Mouse (Mus musculus): ENCODE results near the gene Opalin.

Gene Opalin

DNA sequence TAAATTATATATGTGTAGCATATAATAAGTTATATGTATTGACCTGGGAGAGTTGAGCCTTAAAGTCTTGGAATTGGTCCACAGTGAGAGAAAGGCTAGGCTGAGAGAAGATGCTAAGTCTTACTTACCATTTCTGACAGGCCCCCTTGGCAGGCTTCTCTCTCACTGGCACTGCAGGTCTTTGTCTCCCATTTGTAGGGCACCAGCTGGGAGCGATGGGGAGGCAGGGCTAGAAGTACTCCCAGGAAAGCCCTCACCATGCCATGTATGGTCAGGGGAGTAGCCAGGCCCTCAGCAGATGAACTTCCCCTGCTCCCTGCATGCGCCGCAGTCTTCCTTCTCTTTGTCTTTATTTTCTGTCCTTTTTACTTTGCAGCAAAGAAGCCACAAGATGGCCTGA lies at the start of gene Opalin:
TSS of gene Opalin (minus strand) at position 208 of the 400 bp plus-strand sequence.
- DNase-seq (ENCODE audit: low read depth, low spot score), result no peak

GRCm38 (mm10) chr19:41123009-41123408 lies 46.1 kb upstream of the Opalin start:
- DNase-seq (ENCODE audit: low read depth, low spot score), result no peak

GRCm38 (mm10) chr19:41119924-41120323 lies 43.0 kb upstream of the Opalin start:
- no peak for DNase-seq (ENCODE audit: low read depth, low spot score)

DNA sequence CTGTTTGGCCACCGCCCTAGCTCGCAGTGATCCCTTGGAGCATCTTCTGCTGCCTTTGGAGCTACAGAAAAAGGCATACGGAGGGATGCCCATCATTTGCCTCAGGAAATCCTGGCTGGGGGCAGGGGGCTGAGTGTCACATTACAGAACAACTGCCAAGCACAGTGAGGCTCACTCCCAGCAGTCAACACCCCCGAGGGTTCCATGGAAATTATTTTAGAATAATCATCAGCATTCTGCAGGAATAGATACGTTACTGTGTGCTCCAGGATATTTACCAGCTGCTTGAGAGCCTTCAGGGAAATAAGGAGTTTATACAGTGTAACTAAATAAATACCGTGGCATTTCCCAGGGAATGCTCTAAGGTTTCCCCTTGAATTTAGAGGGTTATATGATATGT lies 41.4 kb upstream of the Opalin start:
- DNase-seq (ENCODE audit: low read depth, low spot score), result no peak

- no peak for DNase-seq (ENCODE audit: low read depth, low spot score)
Measured at GRCm38 (mm10) chr19:41117334-41117733, 40.4 kb upstream of the Opalin start.

DNA sequence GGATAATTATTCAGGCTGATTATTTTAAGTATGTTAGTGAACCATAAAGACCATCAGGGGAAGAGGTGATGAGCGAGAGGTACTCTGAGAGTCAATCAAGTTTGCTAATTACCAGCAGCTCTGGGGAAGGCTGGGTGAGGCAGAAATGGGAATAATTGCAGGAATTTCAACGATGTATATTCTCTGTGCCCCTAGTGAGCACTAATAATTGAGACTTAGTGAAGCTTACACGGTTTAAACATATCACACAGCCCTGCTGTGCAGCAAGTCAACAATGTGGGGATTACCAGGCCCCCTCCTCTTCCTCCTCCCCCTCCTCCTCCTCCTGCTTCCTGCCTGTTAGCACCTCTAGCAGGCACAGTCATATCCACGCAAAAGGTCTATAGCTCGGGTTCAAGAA lies 37.7 kb upstream of the Opalin start:
- DNase-seq (ENCODE audit: low read depth, low spot score), result no peak

- DNase-seq (ENCODE audit: low read depth, low spot score), result no peak
Measured at GRCm38 (mm10) chr19:41113911-41114531, 37.1 kb upstream of the Opalin start.

GRCm38 (mm10) chr19:41112609-41113008 lies 35.7 kb upstream of the Opalin start:
- DNase-seq (ENCODE audit: low read depth, low spot score), result no peak

DNA sequence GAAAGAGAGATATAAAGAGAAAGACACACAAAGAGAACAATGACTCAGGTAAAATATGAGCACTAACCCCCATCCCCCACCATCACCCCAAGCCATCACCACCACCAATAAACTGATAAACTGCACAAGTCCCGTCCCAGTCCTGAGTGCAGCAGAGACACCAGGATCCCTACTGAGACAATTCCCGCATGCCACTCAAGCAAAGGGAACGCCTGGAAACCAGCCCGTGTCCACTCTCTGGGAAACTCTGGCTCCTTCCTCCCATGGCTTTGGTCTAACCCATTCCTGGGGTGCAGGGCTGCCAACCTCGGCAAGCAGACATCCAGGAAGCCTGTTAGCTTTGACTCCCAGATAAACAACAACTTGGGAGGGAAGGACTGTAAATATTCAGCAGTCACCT lies 33.1 kb upstream of the Opalin start:
- no peak for DNase-seq (ENCODE audit: low read depth, low spot score)

GRCm38 (mm10) chr19:41109496-41109895 lies 32.6 kb upstream of the Opalin start:
- no peak for DNase-seq (ENCODE audit: low read depth, low spot score)

DNA sequence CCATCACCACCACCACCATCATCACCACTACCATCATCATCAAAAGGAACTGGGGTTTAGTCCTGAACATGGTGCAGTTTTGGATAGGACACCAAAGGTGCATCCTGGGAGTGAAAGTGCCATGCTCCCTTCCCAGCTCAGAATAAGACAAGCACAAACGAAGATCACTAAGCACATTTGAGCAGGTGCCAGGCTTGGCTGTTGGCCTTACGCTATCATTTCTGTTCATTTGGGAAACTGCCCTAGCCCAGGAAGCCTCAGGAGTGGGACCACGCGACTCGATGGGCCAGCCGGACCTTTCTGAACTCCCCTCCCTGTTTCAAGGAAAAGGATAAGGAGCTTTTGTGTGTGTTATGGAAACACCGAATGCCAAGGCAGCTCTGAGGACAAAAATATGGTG lies 31.8 kb upstream of the Opalin start:
- no peak for DNase-seq (ENCODE audit: low read depth, low spot score)

DNA sequence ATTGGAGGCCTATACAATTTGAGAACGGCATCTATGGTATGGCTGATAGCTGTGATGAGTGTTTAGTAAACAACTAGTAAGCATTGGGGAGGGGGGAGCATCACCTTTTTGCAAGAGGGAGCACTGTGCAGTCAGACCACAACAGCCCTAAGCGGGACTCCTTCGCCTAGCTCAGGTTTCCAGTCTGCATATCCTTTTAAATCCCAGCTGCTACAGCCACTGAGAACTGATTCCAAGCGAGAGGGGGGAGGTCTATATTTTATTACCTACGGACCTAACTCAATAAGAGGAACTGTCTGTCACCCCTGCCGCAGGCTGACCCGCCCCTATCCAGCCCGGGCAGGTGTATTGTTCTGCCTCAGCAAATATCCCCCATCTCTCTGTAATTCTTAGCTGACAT lies 30.6 kb upstream of the Opalin start:
- no peak for DNase-seq (ENCODE audit: low read depth, low spot score)

DNA sequence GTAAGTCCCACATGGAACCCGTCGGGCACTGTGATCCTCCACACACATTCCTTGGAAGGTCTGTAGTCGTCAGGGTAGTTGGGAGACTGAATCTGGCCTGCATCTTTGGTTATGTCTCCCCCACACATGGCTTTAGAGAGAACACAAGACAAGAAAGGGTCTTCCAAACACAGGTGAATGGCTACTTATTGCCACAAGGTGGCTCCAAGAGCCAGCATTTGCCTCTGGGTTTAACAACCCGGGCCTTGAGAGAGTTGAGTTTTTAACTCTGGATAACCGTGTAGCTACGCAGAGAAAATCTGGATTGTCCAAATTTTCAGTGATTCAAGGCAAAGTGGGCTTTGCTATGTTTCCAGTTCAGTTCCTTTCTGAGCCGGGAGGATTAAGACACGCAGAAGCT lies 28.0 kb upstream of the Opalin start:
- DNase-seq (ENCODE audit: low read depth, low spot score), result no peak

- DNase-seq (ENCODE audit: low read depth, low spot score), result no peak
Measured at GRCm38 (mm10) chr19:41101390-41101789, 24.5 kb upstream of the Opalin start.

DNA sequence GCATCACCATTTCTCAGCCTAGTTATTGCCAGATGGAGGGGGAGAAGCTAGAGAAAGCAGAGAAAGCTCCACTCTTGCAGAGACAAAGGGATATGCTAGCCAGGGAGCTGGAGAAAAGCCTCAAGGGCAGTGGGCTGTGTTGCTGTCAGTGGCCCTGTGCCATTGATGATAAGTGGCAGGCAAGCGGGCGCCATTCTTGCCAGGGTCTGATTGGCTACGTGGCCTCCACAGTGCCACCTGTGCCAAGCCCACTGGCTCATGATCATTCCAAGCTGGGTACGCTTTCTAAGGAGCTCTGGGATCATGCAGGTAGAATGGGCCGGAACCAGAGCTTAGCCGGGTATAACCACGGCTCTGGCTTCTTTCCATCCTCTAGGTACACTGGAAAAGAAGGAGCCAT lies 23.9 kb upstream of the Opalin start:
- DNase-seq (ENCODE audit: low read depth, low spot score), result no peak

DNA sequence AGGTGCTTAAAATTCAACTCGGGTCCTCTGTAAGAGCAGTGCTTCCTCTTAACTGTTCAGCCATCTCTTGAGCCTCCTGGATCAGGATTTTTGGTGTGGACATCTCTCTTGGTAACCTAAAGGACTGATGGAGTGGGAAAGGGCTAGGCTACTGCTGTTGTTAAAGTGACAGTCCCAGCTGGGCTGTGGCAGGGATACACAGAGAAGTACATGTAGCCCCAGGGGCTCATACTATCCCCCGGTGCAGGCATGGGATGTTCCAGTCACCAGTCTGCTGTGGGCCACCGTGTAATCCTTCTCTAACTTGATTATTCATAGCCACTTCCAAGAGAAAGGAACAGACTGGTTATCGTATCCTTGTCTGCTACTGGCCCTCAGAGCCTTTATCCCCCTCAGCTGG lies 20.1 kb upstream of the Opalin start:
- DNase-seq (ENCODE audit: low read depth, low spot score), result no peak

DNA sequence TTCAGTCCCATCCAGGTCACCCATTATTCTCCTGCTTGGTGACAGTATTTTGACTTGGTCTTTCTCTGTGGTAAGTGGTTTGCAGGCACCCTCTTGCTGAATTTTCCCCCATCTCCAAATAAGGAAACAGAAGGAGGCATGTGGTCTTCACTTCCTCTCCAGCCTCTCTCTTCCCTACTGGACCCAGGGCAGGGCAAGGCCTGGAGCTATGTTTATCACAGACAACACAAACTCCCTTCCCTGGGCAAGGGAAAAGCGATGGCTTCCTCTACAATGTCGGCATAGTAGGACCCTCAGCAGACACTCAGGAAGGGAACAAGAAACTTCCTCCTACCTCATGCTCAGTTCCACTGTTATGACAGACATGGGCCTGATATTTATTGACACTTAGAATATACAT lies 15.0 kb upstream of the Opalin start:
- DNase-seq (ENCODE audit: low read depth, low spot score), result no peak

- DNase-seq (ENCODE audit: low read depth, low spot score), result no peak
Measured at GRCm38 (mm10) chr19:41089833-41090232, 12.9 kb upstream of the Opalin start.

GRCm38 (mm10) chr19:41088491-41088890 lies 11.6 kb upstream of the Opalin start:
- no peak for DNase-seq (ENCODE audit: low read depth, low spot score)

GRCm38 (mm10) chr19:41087901-41088300 lies 11.0 kb upstream of the Opalin start:
- DNase-seq (ENCODE audit: low read depth, low spot score), result no peak

GRCm38 (mm10) chr19:41086700-41087099 lies 9.8 kb upstream of the Opalin start:
- peak; percentile 44 for DNase-seq (ENCODE audit: low read depth, low spot score)

- DNase-seq (ENCODE audit: low read depth, low spot score), result no peak
Measured at GRCm38 (mm10) chr19:41086289-41086688, 9.4 kb upstream of the Opalin start.

DNA sequence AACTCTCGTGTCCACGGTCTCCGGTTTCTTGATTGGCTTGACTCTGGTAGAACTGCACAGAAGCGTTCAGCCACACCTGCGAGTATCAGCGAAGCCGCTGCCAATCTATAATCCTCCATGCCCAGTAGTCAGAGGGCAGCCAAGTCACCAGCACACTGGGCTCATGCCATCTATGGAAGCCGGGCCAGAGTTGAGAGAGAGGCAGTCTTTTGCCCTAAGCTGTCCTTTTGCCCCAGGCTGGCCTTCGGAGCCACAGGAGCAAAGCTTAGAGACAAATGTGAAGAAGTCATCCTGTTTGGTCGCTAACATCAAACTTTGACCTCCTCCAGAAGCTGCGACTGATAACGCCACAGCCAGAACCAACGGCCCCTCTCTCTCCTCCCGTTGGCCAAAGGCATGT lies 6.7 kb upstream of the Opalin start:
- no peak for DNase-seq (ENCODE audit: low read depth, low spot score)

DNA sequence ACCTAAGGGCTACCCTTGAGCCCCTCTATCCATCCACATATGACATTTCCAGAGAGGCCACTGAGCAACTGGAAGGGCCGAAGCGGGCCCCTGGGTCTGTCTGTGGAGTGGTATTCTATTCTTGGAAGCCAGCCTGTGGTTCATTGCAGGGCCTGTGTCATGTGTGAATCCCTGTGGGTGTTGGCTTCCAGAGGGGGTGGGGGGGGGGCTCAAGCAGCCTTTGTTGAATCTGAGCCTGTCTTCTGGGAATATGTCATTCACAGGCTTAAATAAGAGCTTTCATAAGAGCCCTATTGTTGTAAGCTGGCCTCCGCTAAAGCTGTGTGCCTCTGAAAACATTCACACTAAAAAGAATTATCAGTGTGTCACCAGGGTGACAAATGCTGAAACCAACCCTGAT lies 4.7 kb upstream of the Opalin start:
- no peak for DNase-seq (ENCODE audit: low read depth, low spot score)
